Mouse (Mus musculus) CH12.LX (cell line): Measurements from ENCODE around the gene Dclk1. TPM values are rescaled to one million over a fixed set of nuclear protein-coding genes. Genes with fewer than 3 reads are reported as not detected.

Experiments
- DNase-seq: peaks from one replicate; pipeline ENCODE4 v3.0.0-alpha.2; 2013; ENCODE audit errors: extremely low read depth
- H3K27ac ChIP-seq: 2 replicates; pipeline ENCODE4 v1.5.1; 2012; ENCODE audit warnings: low read depth, mild to moderate bottlenecking, control low read depth, moderate library complexity; ENCODE audit not compliant: insufficient read depth
- H3K27me3 ChIP-seq: replicated peaks from 2 replicates; pipeline ENCODE3; 2012; ENCODE audit warnings: inconsistent platforms
- H3K36me3 ChIP-seq, 2 experiments: replicated peaks in 1 of 2; 2 replicates each; pipeline versions ENCODE3 to v1.6.1; 2012; ENCODE audit warnings: inconsistent platforms in 1 of 2, low read length in 1 of 2, mild to moderate bottlenecking in 1 of 2, mixed read lengths in 1 of 2, moderate library complexity in 1 of 2; ENCODE audit not compliant: control insufficient read depth in 1 of 2, insufficient read depth in 1 of 2
- H3K4me1 ChIP-seq, 2 experiments: 2 replicates each; pipeline ENCODE4 v1.6.1; 2012; ENCODE audit warnings: inconsistent platforms in 1 of 2, moderate library complexity in 1 of 2; ENCODE audit not compliant: insufficient read depth in 2 of 2, control insufficient read depth in 1 of 2
- H3K4me2 ChIP-seq: 2 replicates; pipeline ENCODE4 v1.6.1; 2012; ENCODE audit warnings: low read depth, mild to moderate bottlenecking, control low read depth; ENCODE audit not compliant: poor library complexity, insufficient read depth, severe bottlenecking
- H3K4me3 ChIP-seq, 3 experiments: fragments of 150-350 bp in 1 of 3; sonication (generic) in 1 of 3; replicated peaks in 1 of 3; 2 replicates each; pipeline versions ENCODE3 to v1.5.1; 2011 to 2012; ENCODE audit warnings: low read depth in 2 of 3, low read length in 2 of 3, mild to moderate bottlenecking in 2 of 3, moderate library complexity in 2 of 3, control low read depth in 1 of 3, improper control_type of control experiment in 1 of 3, inconsistent platforms in 1 of 3, mixed read lengths in 1 of 3; ENCODE audit not compliant: poor library complexity in 1 of 3
- H3K79me2 ChIP-seq: replicated peaks from 2 replicates; pipeline ENCODE4 v1.6.1; 2012; ENCODE audit warnings: mild to moderate bottlenecking, moderate library complexity; ENCODE audit not compliant: control insufficient read depth, poor library complexity, insufficient read depth, severe bottlenecking; ENCODE audit errors: extremely low read depth
- H3K9ac ChIP-seq: 2 replicates; pipeline ENCODE4 v1.6.1; 2012; ENCODE audit warnings: low read depth, mild to moderate bottlenecking, control low read depth, moderate library complexity; ENCODE audit not compliant: insufficient read depth
- H3K9me3 ChIP-seq: replicated peaks from 2 replicates; pipeline ENCODE3; 2012; ENCODE audit warnings: low read length, inconsistent platforms, mixed read lengths
- HCFC1 ChIP-seq: IDR thresholded peaks from 2 replicates; pipeline ENCODE4 v1.6.1; 2012; ENCODE audit warnings: low read depth, mild to moderate bottlenecking, inconsistent platforms, low read length, improper control_type of control experiment
- JUN ChIP-seq: IDR thresholded peaks from 2 replicates; pipeline ENCODE4 v1.6.1; 2011; ENCODE audit warnings: low read depth, mild to moderate bottlenecking, low read length, improper control_type of control experiment, moderate library complexity; ENCODE audit not compliant: insufficient read depth
- MAX ChIP-seq: IDR thresholded peaks from 2 replicates; pipeline ENCODE4 v1.6.1; 2011; ENCODE audit warnings: low read length, improper control_type of control experiment
- PAX5 ChIP-seq: IDR thresholded peaks from 2 replicates; pipeline ENCODE4 v1.6.1; 2012; ENCODE audit warnings: low read length, inconsistent platforms, mixed read lengths
- POLR2A ChIP-seq: IDR thresholded peaks from 2 replicates; pipeline ENCODE4 v1.6.1; 2011; ENCODE audit warnings: low read depth, mild to moderate bottlenecking, improper control_type of control experiment, low read length
- SIN3A ChIP-seq: IDR thresholded peaks from 2 replicates; pipeline ENCODE4 v1.6.1; 2012; ENCODE audit warnings: low read length, improper control_type of control experiment, inconsistent platforms
- ZC3H11A ChIP-seq: IDR thresholded peaks from 2 replicates; pipeline ENCODE4 v1.6.1; 2012; ENCODE audit warnings: low read depth, mild to moderate bottlenecking, inconsistent platforms, low read length, improper control_type of control experiment
- ZKSCAN1 ChIP-seq: IDR thresholded peaks from 2 replicates; pipeline ENCODE4 v1.6.1; 2012; ENCODE audit warnings: low read depth, inconsistent platforms, low read length, improper control_type of control experiment, borderline replicate concordance
- dilution Hi-C: fragments of 300-500 bp; cut with MboI; formaldehyde crosslinking; loops from 2 replicates; pipeline ENCODE4 v1.14.3; 2020; ENCODE audit warnings: low sequenced_read_pairs; ENCODE audit not compliant: extremely low pct_unique_long_range_greater_than_20kb, extremely low pct_ligation_motif_present
- in situ Hi-C: fragments of 300-500 bp; cut with MboI; formaldehyde crosslinking; loops from 3 replicates; pipeline ENCODE4 v1.14.3; 2019; ENCODE audit warnings: low sequenced_read_pairs, low pct_ligation_motif_present, low pct_unique_long_range_greater_than_20kb, mixed read lengths
- polyA plus RNA-seq: library from polyadenylated mRNA; unstranded; fragments of >175 nt; gene quantifications from 2 replicates; pipeline ENCODE4 v1.2.1, GENCODE M21; 2012; ENCODE audit warnings: low read depth; ENCODE audit not compliant: insufficient read length
- total RNA-seq, 2 experiments: library from RNA; depleted of rRNA; stranded (reverse); fragments of 300-350 nt in 1 of 2; fragments of >200 nt in 1 of 2; gene quantifications; 2 replicates each; pipeline ENCODE4 v1.2.3; 2012 to 2014

The Dclk1 gene
- total and polyA plus RNA-seq, 3 experiments, result not detected

GRCm38 (mm10) chr3:55227214-55227581 lies 15.0 kb upstream of the Dclk1 start:
- dilution Hi-C loops, result no loop called here
- no peak for DNase-seq
- Histone ChIP-seq H3K4me1 (no peaks in the 10 kb centered on the region), H3K9ac (no peak overlapping the region), H3K27ac (no peak overlapping the region), H3K4me2 (no peak overlapping the region), H3K4me3 (no peak overlapping the region), H3K27me3 (no peaks in the 10 kb centered on the region), H3K9me3 (peaks cover 67% of the 10 kb centered on the region), H3K36me3 (no peaks in the 10 kb centered on the region), H3K79me2 (no peaks in the 10 kb centered on the region)
- in situ Hi-C loops, result no loop called here
- no peak for TF ChIP-seq PAX5

DNA sequence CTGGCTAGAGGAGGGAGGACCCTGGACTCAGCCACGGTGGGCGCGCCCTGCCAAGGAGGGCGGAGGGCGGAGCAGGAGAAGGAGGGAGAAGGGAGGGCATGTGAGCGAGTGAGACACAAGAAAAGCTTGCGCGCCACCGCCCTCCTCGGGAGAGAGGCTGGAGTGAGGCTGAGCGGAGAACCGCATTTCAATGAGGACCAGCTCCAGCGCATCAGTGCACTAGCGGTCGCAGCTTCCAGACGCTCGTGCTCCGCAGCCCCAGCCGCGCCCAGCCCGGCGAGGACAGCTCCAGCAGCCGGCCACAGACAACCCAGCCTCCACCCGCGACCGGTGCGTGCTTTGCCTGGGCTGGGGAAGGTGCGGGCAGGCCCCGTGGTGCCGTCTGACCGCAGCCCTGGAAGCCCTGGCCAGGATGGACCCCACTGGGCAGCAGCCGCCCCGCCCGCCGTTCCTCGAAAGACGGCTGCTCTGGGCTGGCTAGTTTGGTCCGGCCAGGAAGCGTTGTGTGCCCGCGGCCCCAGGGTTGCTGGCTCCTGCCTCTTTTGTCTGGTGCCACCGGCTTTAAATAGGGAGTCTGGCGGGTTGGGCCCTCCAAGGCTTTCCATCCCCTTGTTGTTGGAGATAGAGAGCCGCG lies 375 bp downstream of the Dclk1 start:
- no peaks in the 10 kb centered on the region for H3K27me3 ChIP-seq
- no peak overlapping the region for H3K27ac ChIP-seq
- H3K4me1 ChIP-seq, result no peaks in the 10 kb centered on the region
- in situ Hi-C loops, result no loop called here
- no peak overlapping the region for H3K4me3 ChIP-seq
- no peak for DNase-seq
- no peaks in the 10 kb centered on the region for H3K79me2 ChIP-seq
- no peaks in the 10 kb centered on the region for H3K36me3 ChIP-seq
- no peak overlapping the region for H3K4me2 ChIP-seq
- H3K9ac ChIP-seq, result no peak overlapping the region
- H3K9me3 ChIP-seq, result peaks cover 71% of the 10 kb centered on the region
- no peak for TF ChIP-seq JUN
- TF ChIP-seq ZKSCAN1, result no peak
- no peak for TF ChIP-seq POLR2A
- no peak for TF ChIP-seq HCFC1
- no peak for TF ChIP-seq MAX
- TF ChIP-seq, all 38 proteins: peak for 0
- dilution Hi-C loops, result no loop called here

GRCm38 (mm10) chr3:55243056-55243471 lies 900 bp downstream of the Dclk1 start:
- Histone ChIP-seq H3K36me3 (no peaks in the 10 kb centered on the region), H3K4me1 (no peaks in the 10 kb centered on the region), H3K79me2 (no peaks in the 10 kb centered on the region), H3K27ac (no peak overlapping the region), H3K9ac (no peak overlapping the region), H3K9me3 (peaks cover 71% of the 10 kb centered on the region), H3K4me3 (no peak overlapping the region), H3K27me3 (no peaks in the 10 kb centered on the region), H3K4me2 (no peak overlapping the region)
- dilution Hi-C loops (no loop called here), in situ Hi-C loops (no loop called here)
- DNase-seq, result no peak
- no peak for TF ChIP-seq SIN3A
- no peak for TF ChIP-seq MAX
- TF ChIP-seq ZC3H11A, result no peak
